In the genomic region with DNA sequence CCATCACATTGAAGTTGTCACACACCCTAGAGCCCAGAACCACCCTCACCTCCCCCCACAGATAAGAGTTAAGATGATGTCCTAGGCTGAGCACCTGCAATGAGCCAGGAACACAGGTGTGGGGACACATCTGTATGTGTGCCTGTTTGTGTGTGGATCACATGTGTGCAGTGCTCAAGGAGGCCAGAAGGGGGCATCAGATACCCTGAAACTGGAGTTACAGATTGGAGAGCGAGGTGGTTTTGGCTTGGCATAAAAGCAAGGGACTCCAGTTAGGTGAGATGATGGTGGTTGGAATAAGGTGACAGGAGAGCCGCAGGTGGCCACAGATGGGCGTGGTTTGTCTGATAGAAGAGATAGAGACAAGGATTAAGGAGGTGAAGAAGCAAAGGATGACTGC, we compare ENCODE assay signal across 13 mouse cellular contexts. TPM values are rescaled to one million over a fixed set of nuclear protein-coding genes. Genes with fewer than 3 reads are reported as not detected.
DNase-seq lines count a peak whose midpoint lies in the region; ATAC-seq and TF ChIP-seq lines count a peak whose summit lies in the region.
"Had no signal": no experiment of that assay in that cellular context is flagged by ENCODE, and none has a peak within 500 bp of the region (broad histone marks: within the 10 kb centered on the region; RNA-seq: fewer than 3 reads in every experiment).

No protein-coding gene starts in this region.

- no peaks in the 10 kb centered on the region for H3K9me3 ChIP-seq in liver, postnatal 0 days (ENCODE audit: low read length)
- H3K9me3 ChIP-seq in ES-E14 (ENCODE audit: control insufficient read depth, insufficient read depth, low read depth, low read length), result no peaks in the 10 kb centered on the region
- H3K9me3 ChIP-seq: heart, embryonic 10.5 days had no signal

- no peak for DNase-seq in heart, adult 2 months
- no peak for DNase-seq in heart, adult 9 months (ENCODE audit: low spot score in 2 of 2)
- DNase-seq in liver, postnatal 0 days, result no peak
- DNase-seq in liver (no peak), ES-E14 (ENCODE audit: low read depth, low spot score) (peak; percentile 66)
- peak; percentile 4 for DNase-seq in naive thymus-derived CD4-positive, alpha-beta T cell, adult 2 months (ENCODE audit: low read depth)
- no peak for DNase-seq in adrenal gland, postnatal 4 days (ENCODE audit: low spot score in 2 of 2)
- DNase-seq: cerebellum, adult 11-12 months had no signal

- H3K9ac ChIP-seq in heart, adult 2 months (ENCODE audit: low read depth, low read length), result no peak overlapping the region
- H3K9ac ChIP-seq in liver, postnatal 0 days (replicated peaks), result no peak overlapping the region
- no peak overlapping the region for H3K9ac ChIP-seq in ES-E14 (ENCODE audit: insufficient read depth, low read depth, low read length, poor library complexity, severe bottlenecking)

- no peak for TF ChIP-seq EP300 in heart, adult 2 months (IDR thresholded peaks at IDR 0.05; ENCODE audit: insufficient read depth, low read depth, low read length)
- TF ChIP-seq EP300 in liver, postnatal 0 days (IDR thresholded peaks at IDR 0.05; ENCODE audit: low read depth), result no peak

- H3K4me1 ChIP-seq in heart, adult 2 months (ENCODE audit: control insufficient read depth, insufficient read depth, low read length), result peaks cover 2% of the 10 kb centered on the region; the same call in 1 of the 2 replicates
- peaks cover 16% of the 10 kb centered on the region for H3K4me1 ChIP-seq in liver, postnatal 0 days (ENCODE audit: insufficient read depth)
- H3K4me1 ChIP-seq in ES-E14 (ENCODE audit: control insufficient read depth in 2 of 2, insufficient read depth in 2 of 2, low read length in 2 of 2, poor library complexity in 1 of 2), result peaks cover 3% of the 10 kb centered on the region in 2 experiments; a peak in 1 of 4 replicates

- no peak overlapping the region for H3K4me2 ChIP-seq in liver, postnatal 0 days (ENCODE audit: low read depth, low read length)
- H3K4me2 ChIP-seq: midbrain, embryonic 11.5 days had no signal

- H3K79me2 ChIP-seq in heart, adult 2 months (replicated peaks; ENCODE audit: control insufficient read depth, insufficient read depth, low read length), result no peaks in the 10 kb centered on the region

- H3K27ac ChIP-seq in heart, adult 2 months, result no peak overlapping the region
- H3K27ac ChIP-seq in liver, postnatal 0 days (ENCODE audit: low read depth), result no peak overlapping the region
- H3K27ac ChIP-seq in ES-E14 (ENCODE audit: insufficient read depth, low read depth, low read length, poor library complexity, severe bottlenecking), result no peak overlapping the region
- H3K27ac ChIP-seq: heart, embryonic 10.5 days had no signal

- 98% methylated on average over 3 of the region's 3 CpGs for WGBS in heart, adult 2 months
- 80% methylated on average over 3 of the region's 3 CpGs for WGBS in liver, postnatal 0 days (ENCODE audit: insufficient replicate concordance)

- H3K4me3 ChIP-seq in heart, adult 2 months, result no peak overlapping the region
- no peak overlapping the region for H3K4me3 ChIP-seq in liver, postnatal 0 days (ENCODE audit: low read depth, low read length)
- H3K4me3 ChIP-seq in ES-E14 (ENCODE audit: insufficient read depth in 1 of 2, low read depth in 1 of 2, low read length in 2 of 2, poor library complexity in 1 of 2, severe bottlenecking in 1 of 2), result no peak overlapping the region
- H3K4me3 ChIP-seq: erythroblast, embryonic 14.5 days; heart, embryonic 10.5 days had no signal

- in situ Hi-C loops in ES-E14 (cut with MboI; ENCODE audit: low sequenced_read_pairs in 2 of 2, unreplicated experiment in 2 of 2), result no loop called here

- ATAC-seq in liver, postnatal 0 days, result no peak
- no peak for ATAC-seq in frontal cortex, adult (ENCODE audit: low TSS enrichment)
- ATAC-seq: intestine, embryonic 16.5 days had no signal

- TF ChIP-seq CTCF in heart, adult 2 months (IDR thresholded peaks at IDR 0.05), result peak; percentile 49
- TF ChIP-seq CTCF in liver, postnatal 0 days (IDR thresholded peaks at IDR 0.05; ENCODE audit: low read depth), result peak; percentile 60

- intact Hi-C loops in heart, adult 2 months (cut with DNase I), result loop anchor here (10.0 kb wide), 1 partner anchor 163 kb away; no protein-coding TSS in a partner anchor

- no peaks in the 10 kb centered on the region for H3K36me3 ChIP-seq in heart, adult 2 months (ENCODE audit: control insufficient read depth, insufficient read depth, low read length)
- no peaks in the 10 kb centered on the region for H3K36me3 ChIP-seq in liver, postnatal 0 days (replicated peaks; ENCODE audit: insufficient read depth, low read length)
- H3K36me3 ChIP-seq in ES-E14 (ENCODE audit: control insufficient read depth, insufficient read depth, low read length, poor library complexity, severe bottlenecking), result no peaks in the 10 kb centered on the region
- H3K36me3 ChIP-seq: heart, embryonic 10.5 days had no signal

- no peak for TF ChIP-seq POLR2A in heart, adult 2 months (IDR thresholded peaks at IDR 0.05; ENCODE audit: insufficient read depth, low read depth, low read length)

- peaks cover 2% of the 10 kb centered on the region for H3K27me3 ChIP-seq in heart, adult 2 months (ENCODE audit: control insufficient read depth, insufficient read depth, low read length)
- peaks cover 25% of the 10 kb centered on the region for H3K27me3 ChIP-seq in liver, postnatal 0 days (ENCODE audit: insufficient read depth, low read length)

TF ChIP-seq in ES-E14, 5 proteins besides CTCF, POLR2A, EP300 and RAD21:
- TF ChIP-seq ZC3H11A (IDR thresholded peaks at IDR 0.05; ENCODE audit: borderline replicate concordance, low read depth, low read length) (peak; percentile 62; the same call in 1 of the 2 replicates), HCFC1 (IDR thresholded peaks at IDR 0.05; ENCODE audit: borderline replicate concordance, insufficient read depth, low read length) (no peak)

RNA-seq across cellular contexts. Expression of gene Hunk, which starts 4.2 kb away (rescaled TPM):
- under 1 TPM; 0.44 to 0.59 TPM for total RNA-seq in heart, adult 2 months (2021)
- 0.53 and 0.59 TPM in 2 replicates for polyA plus RNA-seq in heart, adult 2 months (2012; rRNA removed)
- 1.1 and 1.2 TPM in 2 replicates for polyA plus RNA-seq in liver, postnatal 0 days (2015; fragmentation: Nextera tagmentation; extraction: Ambion mirVana)
- total RNA-seq in ES-E14 (2012; rRNA removed), result 9.0 and 9.2 TPM in 2 replicates
- 10 to 100 TPM; 12.3 to 13.7 TPM for total RNA-seq in adrenal gland, postnatal 4 days (2021)
- polyA plus RNA-seq: erythroblast, embryonic 14.5 days had no signal

Comparison
In these comparisons a context has a peak if more than half of its experiments do, and no peak if none do; other contexts are left out.
1. DNase-seq: peak in ES-E14 (single experiment) and naive thymus-derived CD4-positive, alpha-beta T cell, adult 2 months (single experiment); none in heart, adult 2 months (0 of 2), heart, adult 9 months (0 of 2), liver, postnatal 0 days (single experiment), liver (single experiment) and adrenal gland, postnatal 4 days (0 of 2).